Mouse (Mus musculus): ENCODE measurements around the gene 4933425L06Rik. TPM values are rescaled to one million over a fixed set of nuclear protein-coding genes. Genes with fewer than 3 reads are reported as not detected.

4933425L06Rik gene
- polyA plus RNA-seq, 3 experiments from 2014 or later = not detected

DNA sequence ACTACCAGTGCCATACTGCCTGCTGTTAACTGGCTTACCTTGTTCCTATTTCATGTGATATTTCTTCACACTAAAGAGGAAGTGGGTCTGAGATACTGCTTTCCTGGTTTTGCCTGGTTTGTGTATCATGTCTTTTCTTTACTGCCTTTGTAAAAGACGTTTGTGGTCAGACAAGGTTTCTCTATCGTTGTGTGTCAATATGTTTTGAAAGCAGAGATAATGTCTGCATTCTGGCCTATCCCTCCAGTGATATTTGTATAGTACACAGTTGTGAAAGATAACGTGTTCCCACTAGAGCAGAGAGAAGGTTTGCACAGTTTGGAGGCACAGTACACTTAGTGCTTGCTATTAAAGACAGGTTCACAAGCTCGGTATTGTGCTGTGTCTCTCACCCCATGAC lies 58.0 kb downstream of the 4933425L06Rik start:
- no peak for ATAC-seq

DNA sequence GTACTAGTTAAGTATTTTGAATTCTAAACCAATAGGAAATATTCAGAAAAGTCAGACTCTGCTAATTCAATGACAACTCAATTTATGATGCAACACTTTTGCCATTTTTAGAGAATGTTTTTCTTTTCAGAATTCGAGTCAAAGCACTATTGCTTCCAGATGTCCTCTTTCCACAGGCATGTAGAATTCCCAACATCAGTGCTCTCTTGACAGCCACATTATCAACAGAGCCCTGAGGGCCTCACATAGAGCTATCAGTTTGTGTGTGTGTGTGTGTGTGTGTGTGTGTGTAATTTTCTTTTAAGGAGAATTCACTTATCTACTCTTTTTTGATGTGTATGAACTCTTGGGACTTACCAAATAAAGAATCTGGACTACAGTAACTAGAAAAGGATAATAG lies 64.9 kb downstream of the 4933425L06Rik start:
- no peak for ATAC-seq

DNA sequence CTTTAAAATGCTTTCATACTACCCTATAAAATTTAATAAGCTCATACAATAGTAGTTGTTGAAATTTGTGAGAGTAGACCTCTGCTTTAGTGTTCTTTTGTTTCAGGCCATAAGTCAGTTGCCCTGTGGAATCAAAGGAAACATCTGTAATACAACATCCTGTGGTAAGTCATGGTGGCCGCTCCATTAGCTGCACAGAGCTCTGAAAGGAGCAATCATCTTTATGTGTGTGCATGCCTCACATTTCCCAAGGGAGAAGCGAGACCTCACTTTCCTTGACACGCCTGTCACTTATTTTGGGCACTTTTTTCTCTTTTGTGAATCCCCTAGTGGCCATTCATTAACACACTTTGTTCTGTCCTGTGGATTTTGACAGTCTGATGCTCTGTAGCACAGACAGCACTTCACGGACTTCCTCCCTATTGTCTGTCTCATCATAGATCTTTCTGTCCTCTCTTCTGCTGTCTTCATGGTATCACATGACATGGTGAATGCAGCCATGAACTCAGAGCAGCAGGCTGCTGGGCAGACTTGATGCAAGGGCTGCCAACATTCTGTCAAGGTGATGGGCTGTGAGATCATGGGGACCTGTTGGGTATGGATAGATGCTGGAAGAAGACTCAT lies 66.0 kb downstream of the 4933425L06Rik start:
- no peak for ATAC-seq

DNA sequence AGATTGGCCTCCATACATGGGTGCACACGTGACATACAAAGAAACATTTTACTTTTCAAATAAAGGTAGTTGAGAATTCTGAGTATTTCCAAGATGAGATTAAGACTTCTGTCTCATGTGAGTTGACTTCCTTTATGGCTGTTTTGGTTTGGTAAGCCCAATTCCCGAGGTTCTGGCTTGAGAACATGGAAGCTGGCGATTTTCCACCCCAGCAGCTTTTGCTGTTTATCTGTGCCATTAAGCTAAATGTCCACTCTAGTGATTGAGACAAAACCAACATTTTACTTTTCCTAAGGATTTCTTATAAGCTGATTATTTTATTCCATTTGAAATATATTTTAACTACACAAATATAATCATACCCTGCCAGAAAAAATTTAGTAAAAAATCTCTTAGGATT lies 68.1 kb downstream of the 4933425L06Rik start:
- no peak for ATAC-seq

DNA sequence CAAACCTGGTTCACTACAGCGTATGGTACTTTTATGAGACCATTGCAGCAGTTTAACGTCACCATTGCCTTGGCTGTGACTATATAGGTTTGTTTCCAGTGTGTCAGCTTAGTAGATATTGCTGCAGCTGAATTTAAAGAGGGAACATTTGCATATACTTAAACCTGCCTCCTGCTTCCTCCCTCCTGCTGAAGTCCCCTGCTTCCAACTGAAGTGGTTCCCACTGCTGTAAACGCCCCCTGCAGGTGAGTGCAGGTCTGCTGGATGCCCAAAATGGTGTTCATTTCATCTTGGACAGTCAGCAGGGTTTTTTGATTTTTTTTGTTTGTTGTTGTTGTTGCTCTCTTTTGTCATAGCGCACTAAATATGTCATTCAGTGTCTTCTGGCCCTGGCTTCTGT lies 72.0 kb downstream of the 4933425L06Rik start:
- ATAC-seq = no peak

DNA sequence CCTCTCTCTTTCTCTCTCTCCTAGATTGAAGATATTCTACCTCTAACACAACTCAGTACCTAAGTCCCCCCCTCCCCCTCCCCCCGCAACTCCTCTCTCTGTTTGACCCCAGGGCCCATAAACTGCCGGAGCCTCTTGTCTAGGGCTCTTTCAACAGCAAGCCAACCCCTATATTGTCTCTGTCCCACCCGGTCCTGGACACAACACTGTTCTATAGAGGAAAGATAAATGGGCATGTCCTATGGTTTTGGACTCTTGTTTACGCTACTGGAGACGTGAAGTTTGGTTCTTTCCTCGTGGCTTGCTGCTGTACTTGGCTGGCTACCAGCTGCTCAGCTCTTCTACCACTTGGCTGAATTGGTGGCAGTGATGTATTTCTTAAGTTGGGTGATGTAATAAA lies 83.5 kb downstream of the 4933425L06Rik start:
- ATAC-seq = no peak

Other genes with a start within 250 kb of the 4933425L06Rik start
- 1 to 10 TPM in 1 of 3 experiments, not detected in 2; 1.6 TPM for gene Shisal2b, start 218.2 kb upstream of the 4933425L06Rik start, polyA plus RNA-seq (2017; shearing (Covaris generic))
- gene Rgs7bp, start 27.2 kb upstream of the 4933425L06Rik start, polyA plus RNA-seq (2017; shearing (Covaris generic)) = under 1 TPM in 1 of 3 experiments, not detected in 2; 0.07 TPM
- not detected for gene Rnf180, start 212.7 kb downstream of the 4933425L06Rik start, polyA plus RNA-seq (2017; shearing (Covaris generic))

Data from inflammation-experienced regulatory T-cells, adult 6 months (primary cell).